Mouse (Mus musculus): Measurements from ENCODE around the gene Ubxn11. TPM values are rescaled to one million over a fixed set of nuclear protein-coding genes. Genes with fewer than 3 reads are reported as not detected.

The Ubxn11 gene
- polyA plus RNA-seq, 1 experiment from 2014 or later: 2.9 TPM

- Histone ChIP-seq H3K27me3 (ENCODE audit: insufficient read depth, poor library complexity, severe bottlenecking) (no peaks in the 10 kb centered on the region), H3K36me3 (no peaks in the 10 kb centered on the region), H3K9me3 (no peaks in the 10 kb centered on the region), H3K4me3 (no peak within 1 kb of the TSS), H3K27ac (no peak within 1 kb of the TSS), H3K4me1 (peaks cover 10% of the 10 kb centered on the region)
- no peak for DNase-seq (ENCODE audit: low spot score)
- WGBS: 62% methylated on average over 3 of the region's 3 CpGs
Measured at GRCm38 (mm10) chr4:134094923-134095547, 7.3 kb upstream of the Ubxn11 start, which contains the start of gene Cd52. Cd52 (minus strand) TSS chr4:134095082.

GRCm38 (mm10) chr4:134096120-134096519 lies 6.2 kb upstream of the Ubxn11 start:
- 78% methylated on average over 3 of the region's 3 CpGs for WGBS
- no peak overlapping the region for H3K27ac ChIP-seq
- no peak overlapping the region for H3K4me3 ChIP-seq
- H3K9me3 ChIP-seq: no peaks in the 10 kb centered on the region
- H3K27me3 ChIP-seq (ENCODE audit: insufficient read depth, poor library complexity, severe bottlenecking): no peaks in the 10 kb centered on the region
- peaks cover 6% of the 10 kb centered on the region for H3K4me1 ChIP-seq
- no peaks in the 10 kb centered on the region for H3K36me3 ChIP-seq
- DNase-seq (ENCODE audit: low spot score): no peak

GRCm38 (mm10) chr4:134097015-134097608 lies 5.3 kb upstream of the Ubxn11 start:
- Histone ChIP-seq H3K4me3 (no peak overlapping the region), H3K4me1 (peaks cover 6% of the 10 kb centered on the region), H3K9me3 (no peaks in the 10 kb centered on the region), H3K27ac (no peak overlapping the region), H3K27me3 (ENCODE audit: insufficient read depth, poor library complexity, severe bottlenecking) (no peaks in the 10 kb centered on the region), H3K36me3 (no peaks in the 10 kb centered on the region)
- DNase-seq (ENCODE audit: low spot score): no peak
- WGBS: 65% methylated on average over 5 of the region's 5 CpGs

GRCm38 (mm10) chr4:134098628-134099027 lies 3.7 kb upstream of the Ubxn11 start:
- H3K27me3 ChIP-seq (ENCODE audit: insufficient read depth, poor library complexity, severe bottlenecking): no peaks in the 10 kb centered on the region
- no peak overlapping the region for H3K4me3 ChIP-seq
- peaks cover 12% of the 10 kb centered on the region for H3K4me1 ChIP-seq
- DNase-seq (ENCODE audit: low spot score): no peak
- H3K27ac ChIP-seq: no peak overlapping the region; the same call in 1 of the 2 replicates
- WGBS: 42% methylated on average over 8 of the region's 8 CpGs
- no peaks in the 10 kb centered on the region for H3K9me3 ChIP-seq
- H3K36me3 ChIP-seq: no peaks in the 10 kb centered on the region

GRCm38 (mm10) chr4:134100245-134100644 lies 2.1 kb upstream of the Ubxn11 start:
- Histone ChIP-seq H3K4me1 (peaks cover 12% of the 10 kb centered on the region), H3K27me3 (ENCODE audit: insufficient read depth, poor library complexity, severe bottlenecking) (no peaks in the 10 kb centered on the region), H3K36me3 (no peaks in the 10 kb centered on the region), H3K27ac (no peak overlapping the region), H3K4me3 (no peak overlapping the region), H3K9me3 (no peaks in the 10 kb centered on the region)
- no peak for DNase-seq (ENCODE audit: low spot score)
- 71% methylated on average over 4 of the region's 4 CpGs for WGBS

GRCm38 (mm10) chr4:134102742-134103119 lies 361 bp downstream of the Ubxn11 start:
- H3K27me3 ChIP-seq (ENCODE audit: insufficient read depth, poor library complexity, severe bottlenecking): no peaks in the 10 kb centered on the region
- WGBS: 3% methylated on average over 21 of the region's 21 CpGs
- H3K27ac ChIP-seq: peak overlapping the region; percentile 74
- H3K4me3 ChIP-seq: peak overlapping the region; percentile 78
- DNase-seq (ENCODE audit: low spot score): no peak
- H3K36me3 ChIP-seq: no peaks in the 10 kb centered on the region
- no peaks in the 10 kb centered on the region for H3K9me3 ChIP-seq
- H3K4me1 ChIP-seq: peaks cover 17% of the 10 kb centered on the region

- Histone ChIP-seq H3K9me3 (no peaks in the 10 kb centered on the region), H3K4me3 (no peak overlapping the region), H3K27ac (no peak overlapping the region), H3K4me1 (peaks cover 40% of the 10 kb centered on the region), H3K36me3 (no peaks in the 10 kb centered on the region), H3K27me3 (ENCODE audit: insufficient read depth, poor library complexity, severe bottlenecking) (no peaks in the 10 kb centered on the region)
- 57% methylated on average over 7 of the region's 7 CpGs for WGBS
- DNase-seq (ENCODE audit: low spot score): no peak
Measured at GRCm38 (mm10) chr4:134106105-134106504, 3.7 kb downstream of the Ubxn11 start.

- H3K27me3 ChIP-seq (ENCODE audit: insufficient read depth, poor library complexity, severe bottlenecking): no peaks in the 10 kb centered on the region
- DNase-seq (ENCODE audit: low spot score): no peak
- H3K4me1 ChIP-seq: peaks cover 52% of the 10 kb centered on the region
- no peak overlapping the region for H3K4me3 ChIP-seq
- H3K9me3 ChIP-seq: no peaks in the 10 kb centered on the region
- WGBS: 85% methylated on average over 7 of the region's 7 CpGs
- H3K36me3 ChIP-seq: no peaks in the 10 kb centered on the region
- no peak overlapping the region for H3K27ac ChIP-seq
Measured at GRCm38 (mm10) chr4:134107730-134108129, 5.4 kb downstream of the Ubxn11 start.

- DNase-seq (ENCODE audit: low spot score): no peak
- Histone ChIP-seq H3K36me3 (no peaks in the 10 kb centered on the region), H3K27me3 (ENCODE audit: insufficient read depth, poor library complexity, severe bottlenecking) (no peaks in the 10 kb centered on the region), H3K27ac (peak overlapping the region; percentile 24; the same call in 1 of the 2 replicates), H3K4me1 (peaks cover 53% of the 10 kb centered on the region), H3K9me3 (no peaks in the 10 kb centered on the region), H3K4me3 (no peak overlapping the region)
- WGBS: 53% methylated on average over 5 of the region's 5 CpGs
Measured at GRCm38 (mm10) chr4:134108196-134108595, 5.8 kb downstream of the Ubxn11 start.

GRCm38 (mm10) chr4:134110653-134111052 lies 8.3 kb downstream of the Ubxn11 start:
- no peak for DNase-seq (ENCODE audit: low spot score)
- 40% methylated on average over 3 of the region's 3 CpGs for WGBS
- Histone ChIP-seq H3K4me3 (no peak overlapping the region), H3K27me3 (ENCODE audit: insufficient read depth, poor library complexity, severe bottlenecking) (no peaks in the 10 kb centered on the region), H3K4me1 (peaks cover 66% of the 10 kb centered on the region), H3K9me3 (no peaks in the 10 kb centered on the region), H3K36me3 (no peaks in the 10 kb centered on the region), H3K27ac (no peak overlapping the region)

- H3K27ac ChIP-seq: 0 out of 2 replicates have a peak overlapping the region, but pooled peaks have one; percentile 4
- H3K27me3 ChIP-seq (ENCODE audit: insufficient read depth, poor library complexity, severe bottlenecking): no peaks in the 10 kb centered on the region
- no peaks in the 10 kb centered on the region for H3K9me3 ChIP-seq
- no peak overlapping the region for H3K4me3 ChIP-seq
- DNase-seq (ENCODE audit: low spot score): no peak
- H3K36me3 ChIP-seq: no peaks in the 10 kb centered on the region
- 64% methylated on average over 6 of the region's 6 CpGs for WGBS
- H3K4me1 ChIP-seq: peaks cover 66% of the 10 kb centered on the region
Measured at GRCm38 (mm10) chr4:134112403-134112802, 10.0 kb downstream of the Ubxn11 start.

- no peaks in the 10 kb centered on the region for H3K36me3 ChIP-seq
- H3K27ac ChIP-seq: peak overlapping the region; percentile 44; the same call in 1 of the 2 replicates
- peaks cover 65% of the 10 kb centered on the region for H3K4me1 ChIP-seq
- no peak for DNase-seq (ENCODE audit: low spot score)
- WGBS: 51% methylated on average over 10 of the region's 10 CpGs
- no peak overlapping the region for H3K4me3 ChIP-seq
- no peaks in the 10 kb centered on the region for H3K27me3 ChIP-seq (ENCODE audit: insufficient read depth, poor library complexity, severe bottlenecking)
- no peaks in the 10 kb centered on the region for H3K9me3 ChIP-seq
Measured at GRCm38 (mm10) chr4:134113356-134113994, 11.1 kb downstream of the Ubxn11 start.

GRCm38 (mm10) chr4:134114038-134114437 lies 11.7 kb downstream of the Ubxn11 start:
- no peaks in the 10 kb centered on the region for H3K9me3 ChIP-seq
- no peak overlapping the region for H3K4me3 ChIP-seq
- no peaks in the 10 kb centered on the region for H3K27me3 ChIP-seq (ENCODE audit: insufficient read depth, poor library complexity, severe bottlenecking)
- H3K36me3 ChIP-seq: no peaks in the 10 kb centered on the region
- WGBS: 90% methylated on average over 4 of the region's 4 CpGs
- 0 out of 2 replicates have a peak overlapping the region, but pooled peaks have one; percentile 19 for H3K27ac ChIP-seq
- DNase-seq (ENCODE audit: low spot score): no peak
- H3K4me1 ChIP-seq: peaks cover 64% of the 10 kb centered on the region
